Mouse (Mus musculus): Measurements from ENCODE around the gene Ftl1-ps1.

- TF ChIP-seq CTCF (IDR thresholded peaks at IDR 0.05; ENCODE audit: low read depth): no peak
- no peak for TF ChIP-seq EP300 (IDR thresholded peaks at IDR 0.05; ENCODE audit: low read depth)
Observed at GRCm38 (mm10) chr13:74363176-74363858, 36.2 kb upstream of the Ftl1-ps1 start.
